Mouse (Mus musculus) myocyte (in vitro differentiated cells): ENCODE measurements at regions not wholly inside any gene's neighbourhood (a gene's known extent, or its start where the extent isn't known, plus 50 kb on each side); places are given as distances from the start of the nearest gene placed in this dataset.

ENCODE experiments used
- H3K27me3 ChIP-seq: one replicate; pipeline ENCODE4 v1.6.1; 2011; ENCODE audit not compliant: control insufficient read depth, insufficient read depth, insufficient read length
- H3K36me3 ChIP-seq: one replicate; pipeline ENCODE4 v1.6.1; 2011; ENCODE audit not compliant: control insufficient read depth, insufficient read depth
- H3K4me2 ChIP-seq: one replicate; pipeline ENCODE4 v1.6.1; 2011; ENCODE audit warnings: low read depth, control low read depth
- H3K4me3 ChIP-seq: one replicate; pipeline ENCODE4 v1.5.1; 2011; ENCODE audit warnings: mild to moderate bottlenecking, control low read depth, moderate library complexity
- H3K79me2 ChIP-seq: one replicate; pipeline ENCODE4 v1.6.1; 2011; ENCODE audit not compliant: control insufficient read depth, insufficient read depth
- H3ac ChIP-seq: one replicate; pipeline ENCODE4 v1.6.1; 2011; ENCODE audit not compliant: control insufficient read depth, insufficient read length
- CEBPB ChIP-seq: IDR thresholded peaks from 2 replicates; pipeline ENCODE4 v1.6.1; 2011; ENCODE audit warnings: mild to moderate bottlenecking, moderate library complexity; ENCODE audit not compliant: poor library complexity, insufficient read depth, severe bottlenecking
- E2F4 ChIP-seq: IDR thresholded peaks from one replicate; pipeline ENCODE4 v1.6.1; 2011; ENCODE audit warnings: mild to moderate bottlenecking, control low read depth, moderate library complexity; ENCODE audit not compliant: insufficient read depth
- MAX ChIP-seq: IDR thresholded peaks from one replicate; pipeline ENCODE4 v1.6.1; 2011; ENCODE audit warnings: low read depth, mild to moderate bottlenecking, control low read depth
- MYOD1 ChIP-seq, 3 experiments: IDR thresholded peaks; one replicate each; pipeline ENCODE4 v1.6.1; 2011; ENCODE audit warnings: control low read depth in 2 of 3, low read depth in 2 of 3, mild to moderate bottlenecking in 2 of 3, moderate library complexity in 1 of 3; ENCODE audit not compliant: insufficient read length in 2 of 3, control insufficient read depth in 1 of 3
- MYOG ChIP-seq, 3 experiments: IDR thresholded peaks; one replicate each; pipeline ENCODE4 v1.6.1; 2011; ENCODE audit warnings: control low read depth in 2 of 3, low read depth in 2 of 3, mild to moderate bottlenecking in 2 of 3; ENCODE audit not compliant: insufficient read length in 2 of 3, control insufficient read depth in 1 of 3, insufficient read depth in 1 of 3
- POLR2A ChIP-seq: IDR thresholded peaks from one replicate; pipeline ENCODE4 v1.6.1; 2011; ENCODE audit warnings: low read depth, mild to moderate bottlenecking, control low read depth, moderate library complexity; ENCODE audit not compliant: insufficient read length
- POLR2AphosphoS2 ChIP-seq: IDR thresholded peaks from one replicate; pipeline ENCODE4 v1.6.1; 2011; ENCODE audit warnings: low read depth, control low read depth; ENCODE audit not compliant: insufficient read length
- REST ChIP-seq: IDR thresholded peaks from one replicate; pipeline ENCODE4 v1.6.1; 2011; ENCODE audit warnings: mild to moderate bottlenecking, control low read depth, moderate library complexity; ENCODE audit not compliant: insufficient read depth, insufficient read length
- SRF ChIP-seq: IDR thresholded peaks from one replicate; pipeline ENCODE4 v1.6.1; 2011; ENCODE audit warnings: low read depth; ENCODE audit not compliant: control insufficient read depth, insufficient read length
- TCF12 ChIP-seq: IDR thresholded peaks from one replicate; pipeline ENCODE4 v1.6.1; 2011; ENCODE audit warnings: mild to moderate bottlenecking, control low read depth; ENCODE audit not compliant: poor library complexity, insufficient read depth, severe bottlenecking
- TCF3 ChIP-seq: IDR thresholded peaks from one replicate; pipeline ENCODE4 v1.6.1; 2011; ENCODE audit warnings: low read depth, control low read depth; ENCODE audit not compliant: insufficient read length
- USF1 ChIP-seq: IDR thresholded peaks from one replicate; pipeline ENCODE4 v1.6.1; 2011; ENCODE audit warnings: low read depth, mild to moderate bottlenecking, control low read depth, moderate library complexity

- no peaks in the 10 kb centered on the region for H3K27me3 ChIP-seq
- no peak overlapping the region for H3ac ChIP-seq
These were observed 76.0 kb downstream of the Pja1 start for GRCm38 (mm10) chrX:99395067-99395466.

GRCm38 (mm10) chrX:99391628-99392027 lies 79.4 kb downstream of the Pja1 start:
- no peaks in the 10 kb centered on the region for H3K36me3 ChIP-seq
- H3ac ChIP-seq = no peak overlapping the region
- no peak for TF ChIP-seq POLR2AphosphoS2
- TF ChIP-seq SRF = no peak
- TF ChIP-seq MYOG (IDR thresholded peaks at IDR 0.05; ENCODE audit: control insufficient read depth in 1 of 3, insufficient read depth in 1 of 3, insufficient read length in 2 of 3, low read depth in 2 of 3) = no peak
- TF ChIP-seq REST = no peak
- TF ChIP-seq POLR2A = no peak
- no peak for TF ChIP-seq MYOD1 (IDR thresholded peaks at IDR 0.05; ENCODE audit: control insufficient read depth in 1 of 3, insufficient read length in 2 of 3, low read depth in 2 of 3)
- no peak for TF ChIP-seq TCF3
- TF ChIP-seq TCF12 = no peak
- no peak for TF ChIP-seq MAX
- no peak for TF ChIP-seq CEBPB
- no peak for TF ChIP-seq USF1
- TF ChIP-seq E2F4 = no peak
- H3K27me3 ChIP-seq = no peaks in the 10 kb centered on the region
- no peak overlapping the region for H3K4me3 ChIP-seq
- no peak overlapping the region for H3K4me2 ChIP-seq
- H3K79me2 ChIP-seq = no peaks in the 10 kb centered on the region

More at GRCm38 (mm10) chrX:99395067-99395466, 76.0 kb downstream of the Pja1 start:
- Histone ChIP-seq H3K79me2 (no peaks in the 10 kb centered on the region), H3K36me3 (no peaks in the 10 kb centered on the region), H3K4me3 (no peak overlapping the region), H3K4me2 (no peak overlapping the region)
- no peak for TF ChIP-seq POLR2A
- no peak for TF ChIP-seq REST
- no peak for TF ChIP-seq MAX
- no peak for TF ChIP-seq TCF3
- TF ChIP-seq POLR2AphosphoS2 = no peak
- TF ChIP-seq TCF12 = no peak

- no peak for TF ChIP-seq REST
- no peak for TF ChIP-seq POLR2A
- no peak for TF ChIP-seq CEBPB
- TF ChIP-seq SRF = no peak
- no peak for TF ChIP-seq MAX
- TF ChIP-seq POLR2AphosphoS2 = no peak
- TF ChIP-seq USF1 = no peak
- no peak for TF ChIP-seq TCF12
- TF ChIP-seq MYOG (IDR thresholded peaks at IDR 0.05; ENCODE audit: control insufficient read depth in 1 of 3, insufficient read depth in 1 of 3, insufficient read length in 2 of 3, low read depth in 2 of 3) = no peak
- no peak overlapping the region for H3K4me3 ChIP-seq
- no peak overlapping the region for H3ac ChIP-seq
- no peaks in the 10 kb centered on the region for H3K27me3 ChIP-seq
- H3K4me2 ChIP-seq = no peak overlapping the region
- no peaks in the 10 kb centered on the region for H3K79me2 ChIP-seq
- H3K36me3 ChIP-seq = no peaks in the 10 kb centered on the region
These were observed 80.6 kb downstream of the Pja1 start for GRCm38 (mm10) chrX:99390462-99390838.

GRCm38 (mm10) chrX:99389778-99390461 lies 81.2 kb downstream of the Pja1 start:
- Histone ChIP-seq H3ac (no peak overlapping the region), H3K36me3 (no peaks in the 10 kb centered on the region), H3K4me2 (no peak overlapping the region), H3K4me3 (no peak overlapping the region), H3K79me2 (no peaks in the 10 kb centered on the region), H3K27me3 (no peaks in the 10 kb centered on the region)
- no peak for TF ChIP-seq MAX
- no peak for TF ChIP-seq TCF12
- no peak for TF ChIP-seq MYOD1 (IDR thresholded peaks at IDR 0.05; ENCODE audit: control insufficient read depth in 1 of 3, insufficient read length in 2 of 3, low read depth in 2 of 3)
- no peak for TF ChIP-seq TCF3
- TF ChIP-seq POLR2AphosphoS2 = no peak
- no peak for TF ChIP-seq POLR2A
- TF ChIP-seq USF1 = no peak

DNA sequence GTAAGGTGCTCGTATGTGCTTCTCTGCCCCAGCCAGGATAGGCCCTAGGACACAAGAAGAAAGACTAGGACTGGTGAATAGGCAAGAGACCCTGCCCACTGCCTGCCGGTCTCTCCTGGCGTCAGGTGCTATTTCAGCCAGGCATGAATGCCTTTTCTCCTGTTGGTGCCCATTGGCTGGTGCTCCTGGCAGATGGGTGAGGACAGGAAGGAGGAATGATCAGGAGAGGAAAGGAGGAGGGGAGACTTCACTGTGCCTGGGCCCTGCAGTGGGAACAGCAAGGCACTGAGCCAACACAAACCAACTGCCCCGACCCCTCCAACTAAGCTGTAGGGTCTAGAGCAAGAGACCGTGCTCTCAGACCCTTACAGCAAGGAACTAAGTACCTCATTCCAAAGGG lies 100.4 kb downstream of the Pja1 start:
- Histone ChIP-seq H3K4me2 (no peak overlapping the region), H3K4me3 (no peak overlapping the region), H3K36me3 (no peaks in the 10 kb centered on the region), H3K79me2 (no peaks in the 10 kb centered on the region), H3ac (no peak overlapping the region), H3K27me3 (peaks cover 5% of the 10 kb centered on the region)
- no peak for TF ChIP-seq TCF3
- TF ChIP-seq CEBPB = no peak
- TF ChIP-seq SRF = no peak
- TF ChIP-seq REST = no peak
- TF ChIP-seq MYOG (IDR thresholded peaks at IDR 0.05; ENCODE audit: control insufficient read depth in 1 of 3, insufficient read depth in 1 of 3, insufficient read length in 2 of 3, low read depth in 2 of 3) = no peak
- no peak for TF ChIP-seq POLR2A
- TF ChIP-seq MYOD1 (IDR thresholded peaks at IDR 0.05; ENCODE audit: control insufficient read depth in 1 of 3, insufficient read length in 2 of 3, low read depth in 2 of 3) = no peak
- no peak for TF ChIP-seq E2F4
- TF ChIP-seq USF1 = no peak
- no peak for TF ChIP-seq MAX
- TF ChIP-seq TCF12 = no peak
- no peak for TF ChIP-seq POLR2AphosphoS2
